Mouse (Mus musculus) urinary bladder, postnatal 10 days (tissue): ENCODE data around the gene Dcdc2a.

Experiments used
- DNase-seq: peaks from one replicate; pipeline ENCODE4 v3.0.0; 2022; ENCODE audit warnings: low spot score

Dcdc2a gene

GRCm38 (mm10) chr13:25055873-25056667 is at the start of gene Dcdc2a:
TSS of gene Dcdc2a (plus strand) at chr13:25056004.
- DNase-seq = no peak

DNA sequence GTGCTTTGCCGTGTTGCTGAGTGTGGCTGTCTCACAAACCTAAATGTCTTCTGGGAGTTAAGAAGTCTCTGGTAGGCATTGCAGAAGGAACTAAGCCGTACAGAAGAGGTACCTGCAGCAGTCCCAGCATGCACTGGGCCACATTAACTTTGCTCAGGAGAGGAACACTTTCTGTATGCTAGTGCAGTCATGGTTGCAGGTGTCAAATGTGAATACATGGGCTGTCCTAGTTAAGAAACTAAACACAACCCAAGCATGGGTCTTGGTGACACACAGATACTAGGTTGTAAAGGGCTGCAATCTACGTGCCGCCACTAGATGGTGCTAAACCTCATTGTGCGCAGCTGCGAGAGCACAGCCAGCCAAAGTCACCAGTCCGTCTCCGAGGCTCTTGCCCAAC is 48.7 kb upstream of the Dcdc2a start:
- no peak for DNase-seq

DNA sequence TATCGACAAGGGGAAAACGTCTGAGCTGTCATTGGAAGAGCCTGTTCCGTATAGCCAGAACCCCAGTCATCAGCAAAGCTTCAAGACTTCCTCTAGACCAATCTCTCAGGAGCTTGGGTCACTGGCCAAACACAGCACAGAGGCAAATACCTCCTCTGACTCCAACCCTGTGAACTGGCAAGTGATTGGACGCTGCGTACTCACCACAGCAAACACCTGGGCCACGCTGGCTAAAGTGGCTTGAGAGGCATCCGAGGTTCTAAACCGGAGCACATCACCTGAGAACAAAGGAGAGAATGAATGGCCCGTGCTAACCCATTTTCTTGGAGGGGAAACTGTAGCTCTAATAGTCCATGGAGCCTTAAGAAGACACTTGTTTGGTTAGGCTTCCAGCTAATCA is 37.5 kb upstream of the Dcdc2a start:
- no peak for DNase-seq

DNA sequence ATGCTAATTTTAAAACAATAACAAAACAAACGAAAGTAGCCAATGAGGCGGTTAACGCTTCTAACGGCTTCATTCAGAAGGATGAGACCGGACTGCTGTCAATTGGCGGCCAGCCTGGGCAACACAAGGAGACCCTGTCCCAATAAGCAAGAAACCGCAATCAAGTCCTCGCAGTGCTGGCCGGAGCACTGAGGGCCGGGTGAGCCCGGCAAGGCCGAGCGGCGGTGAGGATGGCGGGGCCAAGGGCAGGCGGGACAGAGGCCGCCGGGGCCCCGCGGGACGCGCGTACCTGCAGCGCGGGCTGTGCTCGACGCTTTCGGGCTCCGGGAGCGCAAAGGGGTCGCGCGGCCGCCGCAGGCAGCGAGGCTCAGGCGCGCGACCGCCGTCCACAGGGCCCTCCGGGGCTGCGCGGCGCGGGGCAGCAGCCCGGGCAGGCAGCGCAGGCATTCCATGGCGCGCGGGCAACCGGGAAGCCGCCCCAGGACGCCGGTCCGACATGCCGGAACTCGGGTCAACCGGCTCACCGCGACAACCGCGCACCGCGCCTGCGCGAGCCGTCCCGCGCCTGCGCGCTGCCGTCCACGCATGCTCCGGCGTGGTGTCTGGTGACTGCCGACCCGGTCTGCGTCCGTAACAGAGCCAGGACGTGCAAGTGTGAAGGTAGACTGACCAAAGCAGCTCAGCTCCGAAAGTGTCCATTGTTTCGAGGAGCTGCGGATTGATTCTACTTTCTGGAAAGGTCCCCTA is 35.8 kb upstream of the Dcdc2a start, which contains the start of gene Mrs2:
Gene Mrs2 (minus strand): TSS at position 587 of the 747 bp plus-strand sequence.
- DNase-seq = peak; percentile 39

- no peak for DNase-seq
These were observed 35.3 kb upstream of the Dcdc2a start for GRCm38 (mm10) chr13:25020540-25020892.

- DNase-seq = no peak
These were observed 33.4 kb upstream of the Dcdc2a start for GRCm38 (mm10) chr13:25022386-25022785.

- DNase-seq = no peak
These were observed 32.7 kb upstream of the Dcdc2a start for GRCm38 (mm10) chr13:25023129-25023528.

GRCm38 (mm10) chr13:25024655-25025054 is 31.1 kb upstream of the Dcdc2a start:
- DNase-seq = no peak

DNA sequence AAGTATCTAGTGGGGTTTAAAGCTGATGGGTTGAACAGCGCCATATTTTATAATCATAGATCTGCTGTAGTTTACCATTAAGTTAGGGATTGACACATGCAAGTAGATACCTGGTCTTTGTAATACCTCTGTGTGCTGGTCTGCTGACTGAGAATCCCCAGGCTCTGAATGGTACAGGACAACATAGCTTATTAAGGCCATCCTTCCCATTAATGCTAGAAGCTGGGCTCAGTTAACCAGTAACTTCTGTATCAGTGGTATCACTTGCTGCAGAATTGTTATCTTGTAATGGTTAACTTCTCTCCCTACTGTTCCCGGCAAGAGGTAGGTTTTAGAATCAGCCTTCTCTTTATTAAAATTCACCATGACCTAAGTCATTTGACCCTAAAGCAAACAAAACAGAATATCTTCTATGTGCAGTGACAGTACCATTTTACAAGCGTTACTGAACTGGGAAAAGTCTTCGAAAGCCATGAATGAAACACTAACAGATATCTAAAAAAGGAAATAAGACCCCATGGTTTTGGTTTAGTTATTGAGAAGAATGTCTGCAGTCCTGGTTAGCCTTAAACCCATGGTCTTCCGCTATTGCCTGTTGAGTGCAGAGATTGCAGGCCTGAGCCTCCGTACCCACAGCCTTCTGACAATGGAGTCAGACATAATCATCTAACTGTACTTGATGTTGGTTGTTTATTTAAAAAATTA is 29.2 kb upstream of the Dcdc2a start:
- no peak for DNase-seq

GRCm38 (mm10) chr13:25027114-25027425 is 28.7 kb upstream of the Dcdc2a start:
- DNase-seq = no peak

DNA sequence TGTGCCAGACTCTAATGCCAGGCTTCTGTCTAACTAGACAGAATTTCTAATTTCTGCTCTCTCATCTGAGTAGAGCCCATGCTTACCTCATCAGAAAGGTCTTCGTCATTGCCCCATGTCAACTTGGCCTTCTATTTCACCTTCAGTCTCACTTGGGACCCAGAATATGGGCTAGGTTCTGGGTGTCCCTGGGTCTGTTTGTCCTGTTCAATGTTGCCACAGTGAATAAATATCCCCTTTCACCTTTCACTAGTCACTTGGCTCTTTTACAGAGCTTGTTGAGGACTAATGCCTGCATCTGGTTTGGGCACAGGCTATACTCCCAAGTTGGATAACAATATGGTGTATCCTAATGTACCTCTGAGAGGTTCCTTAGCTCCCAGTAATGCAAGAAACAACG is 16.3 kb upstream of the Dcdc2a start:
- DNase-seq = no peak

DNA sequence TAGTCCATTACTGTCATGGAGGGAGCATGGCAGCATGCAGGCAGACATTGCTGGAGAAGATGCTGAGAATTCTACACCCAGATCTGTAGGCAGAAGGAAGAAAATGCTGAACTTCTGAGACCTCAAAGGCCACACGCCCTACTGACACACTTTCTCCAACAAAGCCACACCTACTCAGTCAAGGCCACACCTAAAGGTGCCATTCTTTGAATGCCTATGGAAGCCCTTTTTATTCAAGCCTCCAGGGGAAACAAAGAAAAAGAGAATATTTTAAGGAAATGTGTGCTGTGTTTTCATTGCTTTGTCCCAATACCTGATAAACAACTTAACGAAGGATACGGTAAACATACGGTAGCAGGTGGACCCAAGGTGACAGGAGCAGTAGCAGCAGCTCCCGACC is 3.1 kb upstream of the Dcdc2a start:
- DNase-seq = no peak

GRCm38 (mm10) chr13:25055111-25055554 is 671 bp upstream of the Dcdc2a start:
- no peak for DNase-seq

DNA sequence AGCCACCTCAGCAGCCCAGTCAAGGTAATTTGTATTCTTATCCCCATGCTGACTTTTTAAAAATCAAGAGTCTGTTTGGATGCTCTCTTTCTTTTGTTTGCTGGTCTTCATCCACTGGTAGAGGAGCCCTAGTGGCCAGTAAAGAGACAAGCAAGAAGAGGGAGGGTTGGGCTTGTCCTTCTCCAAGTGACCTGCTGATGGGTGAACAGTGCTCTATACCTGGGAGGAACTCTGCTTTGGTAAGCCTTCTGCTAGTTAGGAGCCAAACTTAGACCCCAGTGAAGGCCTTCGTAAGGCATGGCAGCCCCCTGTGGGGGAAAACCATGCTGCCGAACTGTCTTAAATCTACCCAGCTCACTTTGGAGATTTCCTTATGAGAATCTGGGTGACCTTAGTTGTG is 10.9 kb downstream of the Dcdc2a start:
- DNase-seq = no peak

DNA sequence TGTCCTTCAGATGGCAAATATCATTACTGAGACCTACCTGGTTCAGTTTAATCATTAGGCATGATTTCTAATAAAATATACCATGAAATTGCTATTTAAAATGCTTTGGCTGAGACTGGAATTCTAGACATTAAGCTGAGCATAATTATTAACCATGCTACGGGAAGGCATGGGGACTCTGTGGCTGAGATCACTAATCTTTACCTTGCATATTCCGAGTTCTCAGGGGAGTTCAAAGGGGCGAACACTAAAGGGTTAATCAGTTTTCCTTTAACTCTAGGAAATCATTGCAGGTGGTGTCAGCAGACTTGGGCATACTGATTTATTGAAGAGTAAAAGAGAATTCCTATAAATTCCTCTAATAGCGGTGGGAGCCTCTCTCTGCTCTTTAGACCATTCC is 11.4 kb downstream of the Dcdc2a start:
- no peak for DNase-seq

DNA sequence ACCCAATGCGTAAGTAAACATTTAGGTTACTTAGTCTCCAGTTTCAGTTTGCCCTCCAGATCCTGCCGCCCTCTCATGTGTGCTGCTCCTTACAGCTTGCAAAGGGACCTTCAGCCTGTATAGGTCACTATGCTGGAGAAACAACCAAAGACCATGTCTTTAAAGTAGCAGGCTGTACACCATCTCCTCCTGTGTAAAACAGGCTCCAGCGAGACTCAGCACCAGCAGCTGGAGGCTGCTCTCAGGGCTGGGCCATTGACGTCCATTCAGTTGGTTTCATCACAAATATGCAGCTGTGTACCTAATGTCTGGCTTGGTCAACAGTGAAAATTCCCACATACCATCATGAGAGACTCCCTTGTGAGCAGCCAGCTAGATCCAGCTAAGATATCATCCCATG is 14.0 kb downstream of the Dcdc2a start:
- no peak for DNase-seq

DNA sequence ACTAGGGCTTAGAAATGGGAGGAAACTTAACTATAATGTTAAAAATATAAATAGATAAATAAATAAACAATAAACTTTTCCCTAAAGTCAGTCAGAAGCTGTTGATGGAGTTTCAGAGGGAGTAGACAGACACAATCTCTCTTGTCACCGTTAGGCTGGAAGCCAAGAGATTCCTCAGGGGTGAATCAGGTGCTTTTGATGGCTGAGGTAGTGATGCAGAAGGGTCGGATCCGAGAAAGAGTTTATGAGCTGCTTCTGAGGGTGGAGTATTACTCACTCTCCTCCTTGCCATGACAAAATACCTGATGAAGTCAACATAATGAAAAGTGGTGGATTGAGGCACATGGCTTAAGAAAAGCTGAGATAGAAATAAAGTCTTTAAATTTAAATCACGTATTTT is 15.0 kb downstream of the Dcdc2a start:
- DNase-seq = no peak

GRCm38 (mm10) chr13:25077262-25077661 is 21.5 kb downstream of the Dcdc2a start:
- no peak for DNase-seq

- no peak for DNase-seq
These were observed 27.4 kb downstream of the Dcdc2a start for GRCm38 (mm10) chr13:25083144-25083572.

DNA sequence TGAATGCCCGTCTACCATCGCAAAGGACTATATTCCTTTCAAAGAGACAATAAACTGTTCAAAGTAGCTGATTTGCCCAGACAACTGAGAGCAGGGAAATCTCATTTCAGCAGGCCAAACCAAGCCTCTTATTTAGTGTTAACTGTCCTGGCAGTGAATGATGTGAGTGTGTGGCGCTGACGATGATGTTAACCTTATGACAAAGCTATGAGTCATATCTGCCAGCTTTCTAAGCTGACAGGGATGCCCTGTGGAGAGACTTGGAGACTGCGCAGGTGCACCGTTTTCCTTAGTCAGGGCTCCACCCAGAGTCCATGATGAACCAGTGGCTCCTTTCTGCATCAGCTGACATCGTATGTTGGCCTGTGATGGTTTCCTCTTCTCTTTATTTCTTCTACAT is 29.3 kb downstream of the Dcdc2a start:
- no peak for DNase-seq

DNA sequence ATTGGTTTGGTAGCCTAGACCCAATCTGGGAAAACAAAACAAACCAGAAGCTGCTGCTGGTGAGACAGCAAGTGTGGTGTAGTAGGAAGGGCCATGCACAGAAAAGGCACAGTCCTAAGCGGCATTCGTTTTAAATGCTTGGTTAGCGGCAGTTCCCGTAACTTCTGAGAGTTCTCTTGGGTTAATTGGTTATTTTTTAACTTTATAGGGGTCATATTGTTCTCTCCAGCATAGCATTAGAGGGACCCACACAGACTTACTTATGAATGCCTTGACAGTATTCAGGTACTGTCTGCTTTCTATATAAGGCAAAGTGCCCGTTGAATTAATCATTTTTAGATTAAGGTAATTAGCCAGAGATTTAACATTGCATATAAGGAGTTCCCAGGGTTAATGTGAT is 35.5 kb downstream of the Dcdc2a start:
- no peak for DNase-seq

GRCm38 (mm10) chr13:25093776-25094175 is 38.0 kb downstream of the Dcdc2a start:
- DNase-seq = no peak

DNA sequence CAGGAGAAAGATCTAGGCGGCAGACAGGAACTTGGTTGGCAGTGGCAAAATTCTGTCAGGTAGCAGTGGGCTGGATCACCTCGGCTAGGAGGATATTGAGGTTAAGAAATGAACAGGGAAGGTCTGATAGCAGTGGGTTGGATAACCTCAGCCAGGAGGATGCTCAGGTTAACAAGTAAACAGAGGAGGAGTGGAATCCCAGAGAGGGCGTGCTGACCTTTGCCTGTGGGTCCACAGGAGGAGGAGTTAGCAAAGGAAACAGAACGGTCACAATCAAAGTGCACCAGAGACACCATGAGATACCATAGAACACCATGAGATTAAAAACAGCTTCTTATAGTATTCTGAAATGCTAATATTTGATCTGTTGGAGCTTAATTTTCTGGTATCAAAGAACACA is 38.6 kb downstream of the Dcdc2a start:
- DNase-seq = no peak
